Mouse (Mus musculus): ENCODE data around the gene Sptlc3.
A peak's percentile ranks its signal among the peaks of the same experiment; 100 is the strongest.

Gene Sptlc3

DNA sequence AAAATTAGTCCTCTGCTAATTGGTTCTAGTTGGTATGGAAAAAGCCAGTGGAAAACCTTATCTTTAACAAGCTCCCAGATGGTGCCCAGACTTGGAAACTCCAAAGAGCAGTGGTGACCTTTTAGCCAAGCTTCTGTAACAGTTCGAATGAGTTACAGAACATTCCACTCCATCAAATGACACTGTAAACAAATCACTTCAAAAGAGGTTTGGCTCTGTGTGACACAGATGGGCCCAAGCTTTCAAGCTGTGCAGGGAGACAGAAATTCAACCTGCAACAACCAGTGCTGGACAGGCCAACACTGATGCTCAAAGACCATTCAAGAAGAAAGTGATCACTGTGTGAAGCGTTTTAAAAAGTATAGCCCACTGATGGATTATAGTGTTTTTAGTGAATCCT is 144.1 kb downstream of the Sptlc3 start:
- no peak for DNase-seq (ENCODE audit: low read depth, low spot score)

DNA sequence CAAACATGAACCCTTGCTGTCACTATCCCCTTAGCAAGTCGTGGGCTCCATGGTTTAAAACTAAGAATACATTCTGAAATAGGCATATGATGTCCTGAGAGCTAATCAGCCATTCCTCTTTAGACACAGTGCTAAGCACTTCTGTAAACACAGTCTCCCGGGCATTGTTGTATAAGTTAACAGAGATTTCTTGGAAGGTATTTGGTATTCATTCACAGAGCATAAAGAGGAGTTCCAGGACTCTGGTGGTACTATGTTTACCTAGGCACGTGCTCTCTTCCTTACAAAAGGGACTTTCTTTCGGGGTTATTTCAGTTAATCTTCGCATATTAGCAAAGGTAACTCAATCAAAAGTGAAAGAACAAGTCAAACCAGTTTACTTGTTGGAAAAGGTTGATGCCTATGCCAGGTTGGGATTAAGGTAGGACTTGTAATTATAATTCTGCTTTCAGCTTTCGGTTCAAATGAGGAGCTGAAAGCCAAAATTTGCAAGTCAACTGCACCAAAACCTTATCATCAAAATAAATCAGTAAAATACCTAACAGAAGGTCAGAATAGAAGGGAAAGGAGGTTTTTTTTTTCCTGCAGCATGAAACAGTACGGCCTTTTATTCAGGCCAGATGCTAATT is 148.2 kb downstream of the Sptlc3 start:
- DNase-seq (ENCODE audit: low read depth, low spot score): no peak

DNA sequence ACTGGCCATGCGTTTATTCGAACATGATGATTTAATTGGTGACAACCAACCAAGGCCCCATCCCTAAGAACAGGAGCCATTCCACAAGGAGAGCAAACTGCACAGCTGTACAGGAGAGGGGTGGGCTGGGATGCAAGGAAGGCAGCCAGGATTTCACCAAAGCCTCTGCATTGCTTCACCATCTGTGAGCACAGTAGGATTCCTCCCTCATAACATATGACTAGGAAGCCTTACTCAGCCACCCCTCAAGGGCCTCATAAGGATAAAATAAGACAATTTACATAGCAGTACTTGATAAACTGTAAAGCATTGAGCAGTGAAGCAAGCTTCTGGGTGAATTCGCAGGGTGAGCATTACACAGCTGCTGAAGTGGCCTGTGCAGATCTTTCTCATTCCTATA is 155.8 kb downstream of the Sptlc3 start:
- no peak for DNase-seq (ENCODE audit: low read depth, low spot score)

DNA sequence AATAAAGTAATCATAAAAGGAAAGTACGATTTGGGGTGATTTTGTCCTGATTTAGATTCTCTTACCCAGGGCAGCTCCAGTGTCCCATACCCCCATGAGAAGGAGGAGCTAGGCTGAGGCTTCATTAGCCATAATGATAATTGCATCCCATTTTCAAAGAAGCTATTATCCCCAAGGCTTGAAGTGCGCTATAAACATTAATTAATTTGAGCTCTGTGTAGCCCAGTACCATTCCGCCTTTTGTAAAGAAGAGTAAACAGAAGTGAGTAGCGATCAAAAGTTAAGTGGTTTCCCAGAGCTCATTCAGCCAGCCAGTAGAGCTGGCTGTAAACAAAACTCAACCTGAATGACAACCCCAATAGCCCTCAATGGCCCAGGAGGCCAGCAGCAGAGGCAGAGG is 163.0 kb downstream of the Sptlc3 start:
- DNase-seq (ENCODE audit: low read depth, low spot score): no peak

DNA sequence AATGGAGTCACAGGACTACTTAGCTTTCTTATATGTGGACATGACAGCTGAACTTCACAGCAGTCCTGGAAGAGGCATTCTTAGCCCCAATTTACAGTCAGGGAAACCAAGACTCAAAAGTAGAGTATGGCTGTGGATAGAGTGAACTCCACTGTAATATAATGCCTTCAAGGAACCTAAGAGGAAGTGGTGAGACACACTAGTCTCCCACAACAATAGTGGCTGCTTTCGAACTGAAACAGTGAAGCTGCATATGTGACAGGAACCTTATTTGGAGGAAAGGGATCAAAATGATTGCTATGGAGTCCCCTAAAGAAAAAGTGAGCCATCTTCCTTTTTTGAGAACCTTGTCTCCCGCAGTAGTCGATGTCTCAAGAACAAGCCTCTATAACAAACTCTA is 178.1 kb downstream of the Sptlc3 start:
- no peak for DNase-seq (ENCODE audit: low read depth, low spot score)

DNA sequence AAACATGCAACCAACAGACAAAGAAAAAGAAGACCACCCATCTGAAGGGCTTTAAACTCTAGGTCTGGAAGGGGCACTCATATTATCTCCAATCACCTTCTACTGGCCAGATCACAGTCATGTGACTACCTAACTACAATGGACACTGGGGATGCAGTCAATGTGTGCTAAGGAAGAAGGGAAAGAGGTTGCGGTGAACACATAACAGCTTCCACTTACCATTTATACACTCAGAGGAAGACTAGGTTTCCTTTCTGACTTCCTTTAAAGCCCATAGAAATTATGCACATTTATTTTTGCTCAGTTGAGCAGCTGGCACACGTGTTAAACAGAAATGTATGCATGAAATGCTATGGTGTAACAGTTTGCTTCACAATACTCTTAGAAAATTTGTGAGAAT is 178.7 kb downstream of the Sptlc3 start:
- no peak for DNase-seq (ENCODE audit: low read depth, low spot score)

DNA sequence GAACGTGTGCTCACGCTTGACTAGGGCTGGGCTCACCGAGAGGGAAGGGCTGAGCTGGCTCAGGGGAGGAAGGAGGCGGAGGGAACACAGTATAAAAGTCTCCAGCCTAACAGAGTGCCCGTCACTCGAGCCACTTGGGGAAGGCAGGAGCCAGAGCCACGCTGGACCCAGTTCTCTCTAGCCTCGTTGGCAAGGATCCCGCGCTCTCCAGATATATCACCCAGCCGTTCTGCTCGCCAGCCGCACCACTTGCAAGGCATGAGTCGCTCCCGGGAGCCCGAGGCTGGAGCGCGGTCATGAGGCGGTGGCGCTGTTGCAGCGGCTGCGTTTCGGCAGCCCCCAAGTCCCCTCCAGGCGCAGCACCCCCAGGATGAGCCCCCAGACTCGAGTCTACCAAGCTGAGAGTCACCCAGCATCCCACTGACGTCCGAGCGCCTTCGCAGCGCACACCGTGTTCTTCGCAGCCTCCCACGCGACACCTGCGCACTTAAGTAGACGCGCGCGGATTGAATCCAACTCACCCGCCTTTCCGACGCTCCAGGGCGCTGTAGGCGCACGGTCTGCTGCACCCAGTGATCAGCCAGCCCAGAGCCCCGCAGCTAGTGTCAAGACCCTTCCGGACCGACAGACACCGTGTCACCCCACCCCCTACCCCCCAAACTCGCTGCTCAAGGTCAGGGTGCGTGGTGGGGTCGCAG is 183.5 kb downstream of the Sptlc3 start:
- peak; percentile 24 for DNase-seq (ENCODE audit: low read depth, low spot score)

DNA sequence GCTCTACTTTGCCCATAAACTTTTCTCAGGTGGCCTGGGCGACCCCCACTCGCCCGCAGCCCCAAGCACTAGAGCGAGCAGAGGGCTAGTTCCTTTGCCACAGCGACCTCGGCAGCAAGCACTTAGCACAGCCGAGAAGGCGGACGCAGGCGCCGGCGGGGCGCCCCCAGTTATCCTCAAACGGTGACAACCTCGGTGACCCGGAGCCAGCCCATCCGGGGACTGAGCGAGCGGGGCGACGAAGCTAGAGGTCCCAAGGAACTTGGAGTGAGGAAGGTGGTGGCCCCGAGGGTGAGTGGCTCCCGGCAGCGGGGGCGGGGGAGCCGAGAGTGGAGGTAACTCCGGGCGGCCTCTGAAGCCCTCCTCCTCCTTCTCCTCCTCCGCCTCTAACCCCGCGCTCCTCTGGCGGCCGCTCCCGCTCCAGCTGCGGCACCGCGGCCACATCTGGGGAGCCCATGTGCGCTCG is 184.1 kb downstream of the Sptlc3 start, which contains the start of gene Ism1:
Gene Ism1, plus strand, starts transcription at position 370 of the 466 bp plus-strand sequence.
- DNase-seq (ENCODE audit: low read depth, low spot score): peak; percentile 13

DNA sequence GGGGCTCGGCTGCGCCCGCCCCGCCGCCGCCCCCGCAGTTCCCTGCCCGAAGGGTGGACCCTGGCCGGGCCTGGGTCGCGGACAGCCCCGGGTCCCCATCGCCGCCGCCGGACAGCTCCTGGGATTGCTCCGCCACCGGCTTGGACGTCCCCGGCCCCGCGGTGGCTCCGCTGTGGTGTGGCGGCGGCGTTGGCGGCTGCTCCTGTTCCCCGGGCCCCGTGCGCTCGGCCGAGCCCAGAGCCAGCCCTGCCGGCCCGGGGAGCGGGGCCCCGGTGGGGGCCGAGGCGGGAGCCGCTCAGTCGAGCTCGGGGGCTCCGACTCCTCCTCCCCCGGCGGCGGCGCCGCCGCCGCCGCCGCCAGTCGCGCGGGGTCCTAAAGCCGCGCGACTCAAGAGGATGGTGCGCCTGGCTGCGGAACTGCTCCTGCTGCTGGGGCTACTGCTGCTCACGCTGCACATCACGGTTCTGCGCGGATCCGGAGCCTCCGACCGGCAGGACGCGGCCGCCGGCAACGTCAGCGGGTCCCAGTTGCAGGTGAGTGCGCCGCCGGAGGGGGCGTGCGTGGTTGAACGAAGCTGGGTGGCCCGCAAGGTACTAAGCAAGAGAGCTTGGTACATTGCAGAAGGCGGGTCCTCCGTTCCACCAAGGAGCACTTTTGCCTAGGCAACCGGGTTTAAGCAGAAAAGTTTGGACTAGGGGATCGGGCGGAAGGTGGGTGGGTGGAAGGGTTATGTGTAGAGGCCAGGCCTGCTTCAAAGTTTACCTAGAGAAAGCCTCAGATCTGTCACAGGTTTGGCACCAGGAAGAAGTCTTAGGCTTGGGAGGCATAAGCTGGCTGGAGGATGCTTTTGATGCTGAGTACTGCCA is 184.8 kb downstream of the Sptlc3 start:
- DNase-seq (ENCODE audit: low read depth, low spot score): peak; percentile 24

DNA sequence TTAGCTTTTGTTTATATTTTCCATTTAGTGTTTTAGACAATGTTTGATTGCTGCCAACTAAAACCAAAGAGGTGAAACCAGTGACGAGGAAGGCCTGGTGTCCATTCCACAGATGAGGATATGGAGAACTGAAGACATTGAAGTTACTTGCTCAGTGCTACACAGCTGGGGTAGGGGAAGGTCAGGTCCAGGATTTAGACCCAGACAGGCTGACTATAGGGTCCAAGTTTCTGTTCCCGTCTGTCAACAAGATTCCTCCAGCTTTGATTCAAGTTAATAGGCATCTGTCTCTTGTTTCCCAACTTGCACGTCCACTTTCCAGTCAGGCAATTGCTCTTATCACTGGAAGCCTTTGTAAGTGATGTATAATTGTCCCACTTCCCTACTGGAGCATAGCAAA is 188.8 kb downstream of the Sptlc3 start:
- no peak for DNase-seq (ENCODE audit: low read depth, low spot score)

All from retina, postnatal 7 days (tissue).